Mouse (Mus musculus): ENCODE measurements around the gene Snrnp25.

Snrnp25 gene

DNA sequence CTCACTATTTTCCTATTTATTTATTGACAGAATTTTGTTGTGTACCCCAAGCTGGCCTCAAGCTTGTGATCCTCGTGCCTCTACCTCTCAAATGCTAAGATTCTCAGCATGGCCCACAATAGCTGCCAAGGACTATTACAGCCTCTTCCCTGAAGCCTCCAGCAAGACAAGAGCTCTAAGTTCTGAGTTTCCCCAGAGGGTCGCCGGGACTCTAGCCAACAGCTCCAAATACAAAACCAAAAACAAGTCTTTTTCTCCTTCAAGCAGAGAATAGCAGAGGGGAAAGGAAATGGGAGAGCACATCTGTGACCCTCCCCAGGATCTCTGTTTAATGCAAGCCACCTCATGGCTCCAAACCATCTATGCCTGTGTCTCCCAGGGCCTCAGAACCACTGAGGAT lies 38.8 kb downstream of the Snrnp25 start:
- no peak for DNase-seq (ENCODE audit: inconsistent ontology term)

- DNase-seq (ENCODE audit: inconsistent ontology term) = no peak
These were observed 39.4 kb downstream of the Snrnp25 start for GRCm38 (mm10) chr11:32244617-32245016.

DNA sequence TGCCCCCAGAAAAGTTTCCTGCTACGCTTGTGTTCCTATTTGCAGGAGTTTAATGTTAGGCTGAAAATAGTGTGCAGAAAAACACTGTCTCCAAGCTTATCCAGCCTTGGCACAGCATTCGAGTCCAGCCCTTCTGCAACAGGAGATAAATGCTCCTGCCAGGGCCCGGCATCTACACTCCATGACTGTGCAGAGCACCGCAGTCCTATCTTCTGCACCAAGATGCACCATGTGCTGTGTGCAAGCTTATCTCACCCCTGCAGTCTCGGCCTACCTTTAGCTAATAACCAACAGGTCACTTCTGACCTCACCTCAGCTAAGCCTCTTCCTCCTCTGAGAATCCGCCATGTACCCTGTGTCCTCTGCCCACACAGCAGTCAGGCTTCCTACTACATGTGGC lies 40.4 kb downstream of the Snrnp25 start:
- DNase-seq (ENCODE audit: inconsistent ontology term) = no peak

- no peak for DNase-seq (ENCODE audit: inconsistent ontology term)
These were observed 41.9 kb downstream of the Snrnp25 start for GRCm38 (mm10) chr11:32247068-32247467.

DNA sequence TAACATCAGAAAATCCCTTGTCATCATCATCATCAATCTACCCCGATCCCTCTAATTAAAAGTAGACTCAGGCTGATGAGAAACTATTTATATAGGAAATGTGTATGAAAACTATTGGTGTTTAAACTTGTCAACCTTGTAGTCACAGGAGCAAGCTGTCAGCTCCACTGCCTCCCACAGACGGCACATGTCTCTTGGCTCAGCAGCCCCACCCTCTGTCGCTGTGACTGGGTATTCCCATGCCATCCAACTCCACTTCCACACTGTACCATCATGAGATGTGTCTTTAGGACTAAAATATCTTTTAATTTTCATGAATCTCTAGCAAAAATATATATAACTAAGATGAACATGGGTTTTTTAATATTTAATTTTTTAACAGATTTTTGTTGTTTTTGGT lies 43.1 kb downstream of the Snrnp25 start:
- no peak for DNase-seq (ENCODE audit: inconsistent ontology term)

- peak; percentile 26 for DNase-seq (ENCODE audit: inconsistent ontology term)
These were observed 45.9 kb downstream of the Snrnp25 start for GRCm38 (mm10) chr11:32250880-32251763.

GRCm38 (mm10) chr11:32253121-32253520 lies 47.9 kb downstream of the Snrnp25 start:
- no peak for DNase-seq (ENCODE audit: inconsistent ontology term)

- DNase-seq (ENCODE audit: inconsistent ontology term) = no peak
These were observed 50.9 kb downstream of the Snrnp25 start for GRCm38 (mm10) chr11:32256146-32256545.

- no peak for DNase-seq (ENCODE audit: inconsistent ontology term)
These were observed 51.4 kb downstream of the Snrnp25 start for GRCm38 (mm10) chr11:32256566-32256965.
